Mouse (Mus musculus) retina, postnatal 1 day (tissue): ENCODE results near the gene Fam193b.

ENCODE experiments used
- DNase-seq: peaks from one replicate; pipeline ENCODE4 v3.0.0-alpha.2; 2012

Fam193b gene

GRCm38 (mm10) chr13:55494883-55495621, 75.9 kb downstream of the Fam193b start:
- no peak for DNase-seq

GRCm38 (mm10) chr13:55494257-55494656, 76.7 kb downstream of the Fam193b start:
- DNase-seq = no peak
